Mouse (Mus musculus): ENCODE measurements around the gene 1700125H20Rik.

GRCm38 (mm10) chr11:85196046-85196445 lies 25.8 kb downstream of the 1700125H20Rik start:
- TF ChIP-seq CTCF (IDR thresholded peaks at IDR 0.05; ENCODE audit: low read depth, low read length) (no peak), POLR2A (IDR thresholded peaks at IDR 0.05; ENCODE audit: borderline replicate concordance, low read depth, low read length) (no peak)

Measured in bone marrow macrophage, adult 2 months (primary cell).